Mouse (Mus musculus): ENCODE data around the gene Gm5129. TPM values are rescaled to one million over a fixed set of nuclear protein-coding genes. Genes with fewer than 3 reads are reported as not detected.
A peak's percentile ranks its signal among the peaks of the same experiment; 100 is the strongest.
"Not testable (repeated sequence)": the region's sequence is repeated elsewhere in the genome, so short reads cannot be mapped to it uniquely, and the experiment has no call there.

The Gm5129 gene
- polyA plus RNA-seq, 1 experiment from 2014 or later: not detected

DNA sequence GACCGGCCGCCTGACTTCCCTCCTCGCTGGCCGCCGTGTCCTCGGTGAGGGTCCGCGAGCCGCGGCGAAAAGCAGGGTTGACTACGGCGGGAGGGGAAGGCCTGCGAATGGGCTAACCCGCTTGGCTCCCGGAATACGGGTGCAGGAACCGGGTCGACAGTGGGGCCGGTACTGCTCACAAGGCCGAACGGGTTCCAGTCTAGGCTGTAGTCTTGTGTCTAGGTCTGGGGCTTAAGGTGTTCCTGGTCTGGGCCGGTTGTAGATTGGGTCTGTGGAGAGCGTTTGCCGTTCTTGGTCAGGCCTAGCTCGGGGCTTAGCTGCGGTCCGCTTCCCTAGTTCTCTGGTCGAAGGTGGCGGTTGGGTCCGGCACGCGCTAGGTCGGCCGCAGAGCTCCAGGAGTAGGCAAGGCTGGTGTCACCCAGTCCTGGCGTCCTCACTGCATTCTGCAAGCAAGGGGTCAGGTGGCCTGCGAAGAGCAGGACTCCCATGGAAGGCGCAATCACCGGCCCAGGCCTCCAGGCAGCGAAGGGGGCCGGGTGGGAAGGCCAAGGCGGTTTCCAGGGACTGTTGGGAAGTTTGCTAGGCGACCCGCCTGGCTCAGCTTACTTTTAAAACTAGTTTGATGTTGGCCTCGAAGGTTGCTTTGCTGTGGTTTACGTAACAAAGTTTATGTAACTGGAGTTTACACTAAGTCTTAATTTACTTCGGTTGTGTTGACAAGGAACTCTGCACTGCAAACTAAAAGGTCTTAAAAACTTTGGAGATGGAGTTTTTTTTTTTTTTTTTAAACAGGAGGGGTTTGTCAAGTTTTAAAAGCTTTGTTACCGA, 551 bp upstream of the Gm5129 start:
- H3K4me1 ChIP-seq (ENCODE audit: control insufficient read depth, insufficient read depth, low read length): peaks cover 29% of the 10 kb centered on the region
- WGBS: 2% methylated on average over 40 of the region's 48 CpGs

DNA sequence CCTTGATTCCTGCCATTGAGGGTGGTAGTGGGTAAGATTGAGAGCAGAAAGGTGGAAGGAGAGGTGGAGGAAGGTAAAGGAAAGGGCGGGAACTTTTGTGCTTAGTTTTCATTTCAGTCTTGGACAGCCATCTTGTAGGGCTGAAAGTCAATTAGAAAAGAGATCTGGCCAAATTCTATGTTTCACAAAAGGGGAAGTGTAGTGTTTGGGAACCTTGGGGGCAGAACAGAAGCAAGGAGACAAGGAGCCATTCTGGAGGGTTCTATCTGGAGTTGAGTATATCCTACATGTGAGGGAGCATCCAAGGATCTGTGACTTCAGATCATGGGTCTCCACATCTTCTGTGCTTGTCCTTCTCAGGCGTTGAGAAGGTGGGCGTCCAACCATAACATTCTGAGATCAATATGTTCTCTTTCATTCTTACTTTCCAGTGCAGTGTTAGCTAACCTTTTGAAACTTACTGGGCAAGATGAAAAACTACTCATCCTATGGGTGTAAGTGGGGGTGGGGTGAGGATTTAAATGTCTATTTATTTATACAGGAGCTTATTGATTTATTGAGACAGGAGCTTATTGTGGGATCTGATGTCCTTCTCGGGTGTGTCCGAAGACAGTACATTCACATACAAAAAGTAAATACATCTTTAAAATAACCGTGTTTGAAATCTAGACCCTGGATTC, 765 bp downstream of the Gm5129 start:
- H3K27me3 ChIP-seq (ENCODE audit: control insufficient read depth, insufficient read depth, low read depth, low read length): no peaks in the 10 kb centered on the region
- ATAC-seq: 0 out of 2 replicates have a peak, but pooled peaks have one; percentile 4

More for the DNA sequence above, 551 bp upstream of the Gm5129 start:
- peak overlapping the region; percentile 91 for H3K9ac ChIP-seq (ENCODE audit: low read depth, low read length)
- H3K4me3 ChIP-seq (ENCODE audit: low read depth, low read length): peak overlapping the region; percentile 57
- H3K27ac ChIP-seq (ENCODE audit: low read length): peak overlapping the region; percentile 86
- ATAC-seq: peak; percentile 81
- H3K36me3 ChIP-seq (ENCODE audit: control insufficient read depth, insufficient read depth, low read length): no peaks in the 10 kb centered on the region
- H3K27me3 ChIP-seq (ENCODE audit: control insufficient read depth, insufficient read depth, low read depth, low read length): no peaks in the 10 kb centered on the region
- H3K4me2 ChIP-seq (ENCODE audit: low read length): peak overlapping the region; percentile 55
- no peaks in the 10 kb centered on the region for H3K9me3 ChIP-seq (replicated peaks; ENCODE audit: control insufficient read depth, low read length, poor library complexity, severe bottlenecking)

DNA sequence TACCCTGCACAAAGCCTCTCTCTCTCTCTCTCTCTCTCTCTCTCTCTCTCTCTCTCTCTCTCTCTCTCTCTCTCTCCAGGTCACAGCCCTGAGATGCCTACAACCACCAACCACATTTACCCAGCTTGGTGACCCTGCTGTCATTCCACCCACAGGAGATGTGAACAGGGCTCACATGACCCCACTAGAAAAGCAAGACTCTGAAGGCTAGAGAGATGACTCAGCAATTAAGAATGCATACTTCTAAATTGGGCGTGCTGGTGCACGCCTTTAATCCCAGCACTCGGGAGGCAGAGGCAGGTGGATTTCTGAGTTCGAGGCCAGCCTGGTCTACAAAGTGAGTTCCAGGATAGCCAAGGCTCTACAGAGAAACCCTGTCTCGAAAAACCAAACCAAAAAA, 9.7 kb downstream of the Gm5129 start:
- not testable (repeated sequence) for ATAC-seq; H3K4me1 ChIP-seq (ENCODE audit: control insufficient read depth, insufficient read depth, low read length); H3K9me3 ChIP-seq (replicated peaks; ENCODE audit: control insufficient read depth, low read length, poor library complexity, severe bottlenecking); H3K9ac ChIP-seq (ENCODE audit: low read depth, low read length); H3K4me2 ChIP-seq (ENCODE audit: low read length); H3K4me3 ChIP-seq (ENCODE audit: low read depth, low read length); H3K36me3 ChIP-seq (ENCODE audit: control insufficient read depth, insufficient read depth, low read length); H3K27ac ChIP-seq (ENCODE audit: low read length); H3K27me3 ChIP-seq (ENCODE audit: control insufficient read depth, insufficient read depth, low read depth, low read length)
- WGBS: 87% methylated on average over 5 of the region's 5 CpGs

More for the DNA sequence above, 765 bp downstream of the Gm5129 start:
- peak overlapping the region; percentile 62 for H3K4me2 ChIP-seq (ENCODE audit: low read length)
- 59% methylated on average over 6 of the region's 6 CpGs for WGBS
- H3K9me3 ChIP-seq (replicated peaks; ENCODE audit: control insufficient read depth, low read length, poor library complexity, severe bottlenecking): no peaks in the 10 kb centered on the region
- H3K27ac ChIP-seq (ENCODE audit: low read length): peak overlapping the region; percentile 86
- peaks cover 29% of the 10 kb centered on the region for H3K4me1 ChIP-seq (ENCODE audit: control insufficient read depth, insufficient read depth, low read length)
- H3K36me3 ChIP-seq (ENCODE audit: control insufficient read depth, insufficient read depth, low read length): no peaks in the 10 kb centered on the region
- H3K9ac ChIP-seq (ENCODE audit: low read depth, low read length): peak overlapping the region; percentile 91
- peak overlapping the region; percentile 57 for H3K4me3 ChIP-seq (ENCODE audit: low read depth, low read length)

DNA sequence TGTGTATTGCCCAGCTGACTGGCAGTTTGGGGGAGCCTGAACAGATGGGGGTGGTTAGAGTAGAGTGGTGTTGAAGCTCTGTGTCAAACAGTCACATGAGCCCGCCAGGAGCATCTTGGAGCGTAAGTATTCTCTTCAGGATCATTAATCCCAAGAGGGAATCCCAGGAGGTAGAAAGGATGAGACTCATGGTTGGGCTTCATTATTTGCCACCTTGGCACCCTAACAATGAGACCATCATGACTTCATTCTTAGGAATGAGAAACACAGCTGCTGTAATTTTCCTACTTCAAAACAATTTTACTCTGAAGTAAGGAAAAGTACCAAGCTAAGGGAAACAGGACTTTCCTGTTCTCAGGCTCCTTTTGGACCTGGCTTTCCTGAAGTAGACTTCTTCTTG, 10.4 kb downstream of the Gm5129 start:
- H3K4me2 ChIP-seq (ENCODE audit: low read length): no peak overlapping the region
- no peak overlapping the region for H3K4me3 ChIP-seq (ENCODE audit: low read depth, low read length)
- no peak overlapping the region for H3K27ac ChIP-seq (ENCODE audit: low read length)
- H3K36me3 ChIP-seq (ENCODE audit: control insufficient read depth, insufficient read depth, low read length): no peaks in the 10 kb centered on the region
- no peaks in the 10 kb centered on the region for H3K27me3 ChIP-seq (ENCODE audit: control insufficient read depth, insufficient read depth, low read depth, low read length)
- H3K9ac ChIP-seq (ENCODE audit: low read depth, low read length): no peak overlapping the region
- no peak for ATAC-seq
- no peaks in the 10 kb centered on the region for H3K9me3 ChIP-seq (replicated peaks; ENCODE audit: control insufficient read depth, low read length, poor library complexity, severe bottlenecking)
- no peaks in the 10 kb centered on the region for H3K4me1 ChIP-seq (ENCODE audit: control insufficient read depth, insufficient read depth, low read length)
- WGBS: 80% methylated on average over 2 of the region's 2 CpGs

DNA sequence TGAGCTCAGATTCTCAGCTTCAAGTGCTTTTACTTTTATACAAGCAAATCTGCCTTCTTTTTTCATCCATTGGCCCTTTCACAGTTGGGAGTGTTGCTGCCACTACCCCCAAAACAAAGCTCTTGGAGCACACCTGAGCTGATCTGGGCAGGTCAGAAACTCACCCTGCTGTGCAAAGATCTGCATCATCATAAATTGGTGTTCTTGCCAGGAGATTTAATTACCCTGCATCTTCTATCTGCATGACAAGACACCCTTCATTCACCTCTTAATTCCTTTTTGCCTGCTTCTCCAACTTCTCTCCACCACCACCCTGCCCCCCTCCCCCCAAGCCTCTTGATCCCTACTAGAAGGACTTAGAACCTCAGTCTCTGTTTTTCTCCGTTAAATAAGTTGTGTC, 14.6 kb downstream of the Gm5129 start:
- no peak for ATAC-seq
- 21% methylated on average over 1 of the region's 1 CpGs for WGBS
- Histone ChIP-seq H3K27me3 (ENCODE audit: control insufficient read depth, insufficient read depth, low read depth, low read length) (no peaks in the 10 kb centered on the region), H3K4me1 (ENCODE audit: control insufficient read depth, insufficient read depth, low read length) (no peaks in the 10 kb centered on the region), H3K9ac (ENCODE audit: low read depth, low read length) (no peak overlapping the region), H3K4me2 (ENCODE audit: low read length) (no peak overlapping the region), H3K4me3 (ENCODE audit: low read depth, low read length) (no peak overlapping the region), H3K9me3 (replicated peaks; ENCODE audit: control insufficient read depth, low read length, poor library complexity, severe bottlenecking) (no peaks in the 10 kb centered on the region), H3K36me3 (ENCODE audit: control insufficient read depth, insufficient read depth, low read length) (no peaks in the 10 kb centered on the region), H3K27ac (ENCODE audit: low read length) (no peak overlapping the region)

DNA sequence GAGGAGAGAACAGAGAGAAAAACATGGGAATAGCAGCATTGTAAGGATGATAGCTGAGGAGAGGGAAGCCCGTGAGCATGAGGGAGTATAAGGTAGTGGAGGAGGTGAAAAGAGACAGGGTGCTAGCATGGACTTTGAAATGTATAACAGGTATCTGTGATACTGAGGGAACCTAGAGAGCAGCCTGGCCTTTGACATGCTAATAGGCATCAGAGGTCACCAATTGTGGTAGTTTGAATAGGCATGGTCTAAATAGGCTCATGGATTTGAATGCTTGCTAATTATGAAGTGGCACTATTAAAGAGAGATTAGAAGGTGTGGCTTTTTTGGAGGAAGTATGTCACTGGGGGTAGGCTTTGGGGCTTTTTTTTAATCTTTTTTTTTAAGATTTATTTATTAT, 22.8 kb downstream of the Gm5129 start:
- no peaks in the 10 kb centered on the region for H3K4me1 ChIP-seq (ENCODE audit: control insufficient read depth, insufficient read depth, low read length)
- no peaks in the 10 kb centered on the region for H3K36me3 ChIP-seq (ENCODE audit: control insufficient read depth, insufficient read depth, low read length)
- no peak overlapping the region for H3K9ac ChIP-seq (ENCODE audit: low read depth, low read length)
- no peak overlapping the region for H3K4me3 ChIP-seq (ENCODE audit: low read depth, low read length)
- 68% methylated on average over 1 of the region's 1 CpGs for WGBS
- H3K27ac ChIP-seq (ENCODE audit: low read length): no peak overlapping the region
- H3K4me2 ChIP-seq (ENCODE audit: low read length): no peak overlapping the region
- no peaks in the 10 kb centered on the region for H3K9me3 ChIP-seq (replicated peaks; ENCODE audit: control insufficient read depth, low read length, poor library complexity, severe bottlenecking)
- no peaks in the 10 kb centered on the region for H3K27me3 ChIP-seq (ENCODE audit: control insufficient read depth, insufficient read depth, low read depth, low read length)
- no peak for ATAC-seq

DNA sequence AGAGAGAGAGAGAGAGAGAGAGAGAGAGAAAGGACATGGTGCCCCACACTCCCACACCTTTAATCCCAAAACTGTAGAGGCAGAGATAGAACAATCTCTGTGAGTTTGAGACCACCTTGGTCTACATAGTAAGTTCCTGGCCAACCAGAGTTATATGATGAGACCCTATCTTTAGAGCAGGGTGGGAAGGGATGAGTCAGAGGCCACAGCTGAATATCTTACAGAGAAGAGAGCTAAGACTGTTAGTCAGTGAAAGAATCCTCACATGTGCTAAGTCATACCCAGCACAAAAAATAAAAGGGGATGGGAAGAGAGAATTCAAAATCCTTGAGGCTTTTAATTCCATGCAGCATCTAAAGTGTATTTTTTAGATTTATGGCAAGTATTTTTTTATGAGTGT, 24.1 kb downstream of the Gm5129 start:
- Histone ChIP-seq H3K9ac (ENCODE audit: low read depth, low read length) (no peak overlapping the region), H3K4me3 (ENCODE audit: low read depth, low read length) (no peak overlapping the region), H3K27ac (ENCODE audit: low read length) (no peak overlapping the region), H3K4me2 (ENCODE audit: low read length) (no peak overlapping the region), H3K9me3 (replicated peaks; ENCODE audit: control insufficient read depth, low read length, poor library complexity, severe bottlenecking) (no peaks in the 10 kb centered on the region), H3K36me3 (ENCODE audit: control insufficient read depth, insufficient read depth, low read length) (no peaks in the 10 kb centered on the region), H3K27me3 (ENCODE audit: control insufficient read depth, insufficient read depth, low read depth, low read length) (no peaks in the 10 kb centered on the region), H3K4me1 (ENCODE audit: control insufficient read depth, insufficient read depth, low read length) (no peaks in the 10 kb centered on the region)
- ATAC-seq: no peak

DNA sequence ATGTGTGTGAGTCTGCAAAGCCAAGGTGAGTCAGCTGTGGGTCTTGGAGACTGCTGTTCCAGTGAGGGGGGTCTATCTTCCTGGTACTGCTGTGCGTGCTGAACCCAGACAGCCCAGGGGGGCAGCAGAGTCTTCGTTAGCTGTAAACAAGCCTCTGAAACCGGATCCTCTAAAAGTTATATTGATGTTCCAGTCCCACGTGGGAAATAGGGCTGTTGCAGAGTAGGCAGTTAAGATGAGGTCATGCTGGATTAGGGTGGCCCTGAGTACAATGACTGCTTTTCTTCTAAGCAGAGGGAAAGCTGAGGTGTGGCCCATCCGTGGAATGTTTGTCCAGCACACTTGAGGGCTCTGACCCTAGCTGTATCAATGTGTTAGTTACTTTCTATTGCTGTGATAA, 27.5 kb downstream of the Gm5129 start:
- no peaks in the 10 kb centered on the region for H3K36me3 ChIP-seq (ENCODE audit: control insufficient read depth, insufficient read depth, low read length)
- ATAC-seq: no peak
- H3K4me2 ChIP-seq (ENCODE audit: low read length): no peak overlapping the region
- no peaks in the 10 kb centered on the region for H3K27me3 ChIP-seq (ENCODE audit: control insufficient read depth, insufficient read depth, low read depth, low read length)
- H3K9me3 ChIP-seq (replicated peaks; ENCODE audit: control insufficient read depth, low read length, poor library complexity, severe bottlenecking): no peaks in the 10 kb centered on the region
- H3K4me3 ChIP-seq (ENCODE audit: low read depth, low read length): no peak overlapping the region
- no peak overlapping the region for H3K27ac ChIP-seq (ENCODE audit: low read length)
- H3K4me1 ChIP-seq (ENCODE audit: control insufficient read depth, insufficient read depth, low read length): no peaks in the 10 kb centered on the region
- H3K9ac ChIP-seq (ENCODE audit: low read depth, low read length): no peak overlapping the region
- WGBS: 48% methylated on average over 5 of the region's 5 CpGs

DNA sequence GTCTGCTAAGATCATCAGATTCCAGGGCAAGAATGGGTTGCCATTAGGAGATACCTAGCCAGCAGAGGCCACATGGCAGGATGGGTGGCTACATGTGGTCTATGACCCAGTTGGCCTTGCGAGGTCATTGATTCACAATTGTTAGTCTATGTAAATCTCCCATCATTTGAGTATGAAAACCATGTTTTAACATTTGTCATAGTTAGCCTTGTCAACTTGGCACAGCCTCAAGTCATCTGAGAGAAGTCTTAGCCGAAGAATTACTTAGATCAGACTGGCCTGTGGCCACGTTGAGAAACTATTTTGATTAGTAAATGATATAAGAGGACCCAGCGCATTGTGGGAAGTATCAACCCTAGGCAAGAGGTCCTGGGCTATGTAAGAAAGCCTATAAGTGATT, 28.5 kb downstream of the Gm5129 start:
- Histone ChIP-seq H3K27ac (ENCODE audit: low read length) (no peak overlapping the region), H3K36me3 (ENCODE audit: control insufficient read depth, insufficient read depth, low read length) (no peaks in the 10 kb centered on the region), H3K4me2 (ENCODE audit: low read length) (no peak overlapping the region), H3K9ac (ENCODE audit: low read depth, low read length) (no peak overlapping the region), H3K4me1 (ENCODE audit: control insufficient read depth, insufficient read depth, low read length) (no peaks in the 10 kb centered on the region), H3K4me3 (ENCODE audit: low read depth, low read length) (no peak overlapping the region), H3K9me3 (replicated peaks; ENCODE audit: control insufficient read depth, low read length, poor library complexity, severe bottlenecking) (no peaks in the 10 kb centered on the region), H3K27me3 (ENCODE audit: control insufficient read depth, insufficient read depth, low read depth, low read length) (no peaks in the 10 kb centered on the region)
- 92% methylated on average over 4 of the region's 4 CpGs for WGBS
- no peak for ATAC-seq

All from midbrain, embryonic 16.5 days (tissue).